Mouse (Mus musculus) kidney, adult 8-10 months (tissue): ENCODE results near the gene Arap1.

Experiments
- DNase-seq, 2 experiments: peaks; one replicate each; pipeline ENCODE4 v3.0.0; 2022

The Arap1 gene

GRCm38 (mm10) chr7:101453296-101453695 is 105.4 kb downstream of the Arap1 start:
- no peak for DNase-seq

- DNase-seq = peak; percentile 62 to 66
Measured at GRCm38 (mm10) chr7:101453725-101454124, 105.9 kb downstream of the Arap1 start.

GRCm38 (mm10) chr7:101454479-101454878 is 106.6 kb downstream of the Arap1 start:
- no peak for DNase-seq

GRCm38 (mm10) chr7:101455141-101455540 is 107.3 kb downstream of the Arap1 start:
- DNase-seq = no peak

DNA sequence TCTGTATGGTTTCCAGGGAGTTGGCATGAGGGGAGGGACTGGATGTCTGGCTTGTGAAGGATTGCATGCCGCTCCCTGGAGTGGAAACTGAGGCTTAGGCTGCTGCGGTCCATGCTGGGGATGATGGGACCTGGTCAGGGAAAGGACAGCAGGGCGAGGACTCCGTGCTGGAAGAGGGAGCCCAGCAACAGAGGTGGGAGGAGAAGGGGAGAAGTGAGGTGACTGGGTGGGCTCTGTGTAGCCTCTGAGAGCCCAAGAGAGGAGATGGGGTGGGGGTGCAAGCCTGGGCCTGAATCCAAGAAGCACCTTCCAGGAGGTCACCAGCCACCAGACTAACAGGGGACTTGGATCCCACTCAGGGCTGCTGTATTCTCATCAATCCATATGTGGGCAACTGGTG is 108.5 kb downstream of the Arap1 start:
- DNase-seq = no peak

GRCm38 (mm10) chr7:101456789-101457188 is 108.9 kb downstream of the Arap1 start:
- no peak for DNase-seq

DNA sequence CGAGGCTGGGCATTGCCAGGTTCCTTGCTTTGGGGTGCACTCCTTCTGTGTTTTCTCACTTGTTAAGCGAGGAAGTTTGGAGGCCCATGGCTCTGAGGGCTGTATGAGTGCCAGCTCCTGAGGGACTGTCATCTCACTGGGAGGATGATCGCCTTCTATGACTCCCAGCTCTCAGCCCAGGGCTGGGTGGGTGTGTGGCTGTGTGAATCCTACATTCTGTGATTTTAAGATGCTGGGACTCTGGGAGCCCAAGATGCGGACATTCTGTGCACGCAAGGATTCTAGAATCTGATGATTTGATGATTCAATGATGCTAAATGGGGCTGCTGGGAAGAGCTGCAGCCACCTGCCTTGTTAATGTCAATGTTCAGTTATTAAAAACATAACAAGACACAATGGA is 109.4 kb downstream of the Arap1 start:
- DNase-seq = no peak

GRCm38 (mm10) chr7:101457801-101458200 is 109.9 kb downstream of the Arap1 start:
- no peak for DNase-seq

DNA sequence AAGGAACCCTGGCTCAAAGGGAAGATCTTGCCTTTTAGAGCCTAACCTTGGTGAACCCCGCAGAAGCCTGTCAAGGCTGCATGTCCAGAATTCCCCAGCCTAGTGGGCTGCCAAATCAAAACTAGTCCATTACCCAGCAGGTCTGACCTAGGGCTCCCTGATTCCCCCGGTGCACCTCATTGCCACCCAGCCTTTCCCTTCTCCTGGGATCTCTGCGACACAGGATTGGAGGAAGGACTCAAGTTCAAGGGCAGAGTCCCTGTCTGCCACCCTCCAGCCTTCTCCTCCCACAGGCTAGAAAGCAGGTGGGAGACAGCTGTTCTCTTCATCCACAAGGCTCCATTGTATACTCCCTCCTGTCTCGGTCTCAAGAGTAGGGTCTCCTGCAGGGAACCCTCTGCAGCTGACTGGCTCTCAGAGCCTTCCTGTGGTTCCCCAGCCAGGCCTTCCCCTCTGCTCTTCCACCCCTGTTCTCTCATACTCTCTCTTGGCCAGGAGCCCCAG is 110.5 kb downstream of the Arap1 start:
- DNase-seq = no peak

GRCm38 (mm10) chr7:101459305-101459813 is 111.5 kb downstream of the Arap1 start:
- no peak for DNase-seq

- DNase-seq = no peak
Measured at GRCm38 (mm10) chr7:101459923-101460607, 112.2 kb downstream of the Arap1 start.

GRCm38 (mm10) chr7:101460608-101460957 is 112.7 kb downstream of the Arap1 start:
- DNase-seq = no peak

DNA sequence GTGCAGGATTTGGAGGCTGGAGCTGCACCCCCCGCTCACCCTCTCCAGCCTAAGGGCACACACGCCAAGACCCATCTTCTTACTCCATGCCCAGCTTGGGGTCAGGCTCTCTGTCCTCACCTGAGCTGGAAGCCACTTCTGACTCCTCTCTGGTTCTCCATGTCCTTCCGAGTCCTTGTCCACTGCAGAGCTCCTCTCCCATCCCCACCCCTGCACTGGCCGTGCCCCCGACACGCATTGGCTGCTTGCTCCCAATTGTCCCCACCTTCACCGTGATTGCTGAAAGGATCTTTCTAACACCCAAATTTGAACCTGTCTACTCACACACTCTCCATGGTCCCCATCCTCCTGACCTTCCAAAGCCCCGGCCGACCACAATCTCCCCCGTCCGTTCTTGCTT is 113.7 kb downstream of the Arap1 start:
- DNase-seq = no peak
